Mouse (Mus musculus) cortical plate, adult 2 months (tissue): Measurements from ENCODE around the gene Nmu.

ENCODE experiments used
- CTCF ChIP-seq: fragments of 200-500 bp; IDR thresholded peaks from 2 replicates; pipeline ENCODE4 v1.5.1; 2011; ENCODE audit warnings: mild to moderate bottlenecking, control low read depth, low read length; ENCODE audit not compliant: insufficient read depth; ENCODE audit errors: extremely low read depth
- POLR2A ChIP-seq: fragments of 200-500 bp; IDR thresholded peaks from 2 replicates; pipeline ENCODE4 v1.6.1; 2011; ENCODE audit warnings: mild to moderate bottlenecking, low read length, control low read depth; ENCODE audit not compliant: insufficient read depth; ENCODE audit errors: extremely low read depth

DNA sequence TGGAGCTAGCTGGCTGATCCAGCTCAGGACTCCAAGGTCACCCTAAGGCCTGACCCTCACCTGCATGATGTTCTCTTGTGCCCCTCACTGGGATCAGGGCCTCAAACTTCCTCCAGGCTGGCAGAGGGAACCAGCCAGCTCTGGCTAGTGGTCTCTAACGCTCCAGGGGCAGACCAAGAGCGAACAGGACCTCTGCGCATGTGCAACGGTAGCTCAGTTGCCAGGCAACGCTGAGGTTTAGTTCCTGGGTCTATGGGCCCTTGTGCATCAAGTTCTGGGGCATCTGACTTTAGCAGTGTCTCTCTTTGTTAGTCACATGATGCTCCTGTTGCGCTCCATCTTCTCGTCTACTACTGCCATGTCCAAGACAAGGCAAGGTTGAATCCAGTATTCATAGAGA, 32.6 kb downstream of the Nmu start, which contains the start of gene Pdcl2:
- TF ChIP-seq POLR2A: no peak
- TF ChIP-seq CTCF: no peak
